Mouse (Mus musculus) neural tube, embryonic 10.5 days (tissue): Measurements from ENCODE around the gene Hpca.

ENCODE experiments used
- DNase-seq: peaks from one replicate; pipeline ENCODE4 v3.0.0-alpha.2; 2017; ENCODE audit warnings: low spot score; ENCODE audit errors: extremely low spot score

Hpca gene

DNA sequence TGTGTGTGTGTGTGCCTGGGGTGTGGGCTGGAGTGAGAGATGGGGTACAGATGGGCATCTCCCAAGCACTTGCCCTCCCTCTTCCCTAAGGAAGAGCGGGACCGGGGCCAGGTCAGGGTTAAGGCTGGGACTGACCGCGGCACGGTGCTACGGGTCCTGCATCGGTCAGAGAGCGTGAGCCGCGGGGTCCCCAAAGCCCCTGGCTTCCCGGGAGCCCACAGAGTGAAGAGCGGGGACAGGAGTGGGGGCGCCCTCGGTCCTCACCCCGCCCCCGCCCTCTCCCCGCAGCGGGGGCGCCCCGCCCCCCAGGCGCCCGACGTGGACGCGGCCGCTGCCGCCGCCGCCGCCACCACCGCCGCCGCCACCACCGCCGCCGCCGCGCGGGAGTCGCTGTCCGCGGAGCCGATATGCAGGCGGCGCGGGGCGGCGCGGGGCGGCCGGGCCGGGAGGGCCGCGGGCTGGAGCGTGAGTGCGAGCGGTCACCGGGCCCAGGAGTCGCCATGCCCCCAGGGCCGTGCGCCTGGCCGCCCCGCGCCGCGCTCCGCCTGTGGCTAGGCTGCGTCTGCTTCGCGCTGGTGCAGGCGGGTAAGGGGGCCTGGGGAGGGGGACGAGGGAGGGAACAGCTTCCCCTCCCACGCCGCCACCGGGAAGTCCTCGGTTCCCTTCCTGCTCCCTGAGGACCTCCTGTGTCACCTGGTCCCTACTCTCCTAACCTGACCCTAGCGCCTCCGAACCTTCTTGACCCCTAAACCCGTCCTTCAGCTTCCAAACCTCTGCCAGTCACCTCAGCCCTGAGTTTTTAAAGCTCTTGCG is 14.9 kb upstream of the Hpca start, which contains the start of gene Fndc5:
Fndc5 (plus strand) TSS at position 421 of the 813 bp plus-strand sequence.
- peak; percentile 53 for DNase-seq

GRCm38 (mm10) chr4:129136189-129136578 is 14.3 kb upstream of the Hpca start:
- DNase-seq, result no peak

- DNase-seq, result no peak
Observed at GRCm38 (mm10) chr4:129135637-129136036, 13.8 kb upstream of the Hpca start.

DNA sequence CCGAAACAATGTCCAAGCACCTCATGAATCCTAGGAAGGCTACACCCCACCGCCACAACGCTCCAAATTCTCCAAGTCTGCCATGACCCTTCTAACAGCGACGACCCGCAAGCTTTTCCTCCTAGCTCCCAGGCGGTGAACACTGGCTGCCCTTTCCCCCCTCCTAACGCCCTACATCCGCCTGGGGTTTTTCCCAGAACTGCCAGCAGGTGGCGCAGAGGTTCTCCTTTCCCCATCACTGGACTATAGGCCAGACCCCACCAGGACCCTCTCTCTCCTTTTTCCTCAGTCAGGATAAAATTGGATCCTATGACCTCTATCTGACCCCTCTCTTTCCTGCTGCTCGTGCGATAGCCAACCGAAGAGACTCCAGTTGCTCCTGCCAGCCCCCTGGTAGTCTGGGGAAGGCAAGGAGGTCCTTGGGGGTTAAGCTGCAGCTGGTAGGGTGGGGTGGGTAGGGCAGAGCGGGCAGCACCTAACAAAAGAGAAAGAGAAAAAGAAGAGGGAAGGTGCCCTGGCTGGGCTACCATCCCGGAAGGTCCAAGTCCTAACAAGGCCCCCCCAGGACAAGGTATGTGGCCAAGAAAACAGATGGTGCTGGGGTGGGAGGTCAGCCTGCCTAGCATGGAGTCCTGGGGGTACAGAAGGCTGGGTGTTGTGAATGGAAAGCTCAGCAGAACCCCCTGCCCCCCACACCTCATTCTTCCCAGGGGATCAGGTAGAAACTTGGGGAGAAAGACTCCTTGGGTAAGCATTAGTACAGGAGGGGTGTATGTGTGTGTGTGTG is 13.2 kb upstream of the Hpca start:
- DNase-seq, result peak; percentile 91

DNA sequence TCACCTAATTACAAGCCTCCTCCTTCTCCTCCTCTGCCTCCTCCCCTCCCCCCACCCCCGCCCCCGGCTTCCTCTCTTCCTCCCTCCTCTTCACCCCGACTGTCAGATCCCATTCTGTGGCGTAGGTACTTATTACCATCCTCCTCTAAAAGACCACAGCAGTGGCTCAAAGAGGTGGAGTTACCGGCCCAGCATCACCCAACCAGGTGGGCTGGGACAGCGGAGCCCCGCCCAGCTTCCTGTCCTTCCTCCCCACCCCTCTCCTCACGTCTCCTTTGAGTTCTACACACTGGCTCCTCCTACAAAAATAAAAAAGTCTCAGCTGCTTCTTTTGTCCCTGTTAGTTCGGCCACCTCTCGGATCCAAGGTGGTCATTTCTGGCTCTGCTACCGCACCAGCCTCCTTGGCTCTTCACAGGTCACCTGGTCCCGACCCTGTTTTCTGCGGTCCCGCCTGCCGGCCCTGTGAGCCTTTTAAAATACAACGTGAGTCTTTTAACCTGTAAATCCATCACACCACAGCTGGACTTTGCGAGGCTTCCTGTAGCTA is 9.0 kb upstream of the Hpca start:
- peak; percentile 34 for DNase-seq

DNA sequence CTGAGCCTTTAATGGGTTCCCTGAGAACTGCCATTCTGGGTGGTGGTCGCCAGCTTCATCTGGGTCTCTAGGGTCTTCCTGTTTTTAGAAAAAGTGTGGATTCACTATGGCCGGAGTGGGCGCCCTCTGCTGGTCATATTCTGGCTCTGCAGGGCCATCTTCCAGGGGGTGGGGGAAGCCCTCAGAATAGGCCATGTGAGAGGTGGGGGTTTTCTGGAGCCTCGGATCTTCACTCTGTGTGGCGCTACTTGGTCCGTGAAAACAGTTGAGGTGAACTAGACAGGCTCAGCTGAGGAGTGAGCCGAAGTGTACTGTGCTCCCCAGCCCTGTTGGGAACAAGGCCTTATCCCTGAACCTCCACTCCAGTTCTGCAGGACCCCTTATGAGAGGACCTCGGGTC is 8.3 kb upstream of the Hpca start:
- peak; percentile 81 for DNase-seq

- DNase-seq, result no peak
Observed at GRCm38 (mm10) chr4:129129387-129129786, 7.6 kb upstream of the Hpca start.

- DNase-seq, result no peak
Observed at GRCm38 (mm10) chr4:129128582-129129338, 6.9 kb upstream of the Hpca start.

GRCm38 (mm10) chr4:129125736-129126451 is 4.1 kb upstream of the Hpca start:
- DNase-seq, result no peak

DNA sequence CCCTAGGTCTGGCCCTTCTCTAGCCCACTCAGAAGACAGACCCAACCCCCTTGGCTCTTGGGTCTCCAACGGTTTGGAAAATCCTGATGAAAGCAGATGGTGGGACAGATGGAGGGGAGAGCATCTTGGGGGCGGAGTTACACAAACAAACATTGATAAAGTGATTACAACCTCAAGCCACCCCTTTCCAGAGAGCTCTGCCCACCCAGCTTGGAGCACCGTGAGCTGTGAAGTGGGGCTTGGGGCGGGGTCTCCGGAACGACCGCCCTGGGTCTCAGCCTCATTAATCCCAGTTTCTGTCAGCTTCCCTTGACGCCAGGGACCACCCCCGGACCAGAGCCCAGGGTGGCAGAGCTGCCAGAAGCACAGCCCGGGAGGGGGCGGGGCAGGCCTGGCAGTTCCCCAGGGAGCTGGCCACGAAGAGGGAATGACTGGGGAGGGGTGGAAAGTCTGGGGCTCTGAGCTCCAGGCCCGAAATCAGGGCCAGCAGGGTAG is 2.9 kb upstream of the Hpca start:
- DNase-seq, result peak; percentile 37

DNA sequence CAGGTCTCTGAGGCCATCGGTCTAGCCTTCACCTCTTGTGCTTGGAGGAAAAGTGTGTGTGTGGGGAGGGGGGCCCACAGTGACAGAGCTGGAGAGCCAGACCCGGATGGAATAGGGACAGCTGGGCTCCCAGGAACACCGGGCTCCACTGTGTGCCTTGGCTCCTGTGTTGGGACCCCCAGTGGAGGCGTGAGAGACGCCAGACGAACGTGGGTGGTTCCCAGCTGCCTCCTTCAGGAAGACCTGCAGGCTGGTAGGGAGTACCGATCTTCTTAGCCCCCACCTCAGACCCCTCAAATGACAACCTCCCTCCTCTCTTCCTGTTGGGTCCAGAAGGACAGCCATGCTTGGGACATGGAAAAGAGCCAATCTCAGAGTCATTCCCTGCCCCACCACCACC is 883 bp upstream of the Hpca start:
- DNase-seq, result no peak

GRCm38 (mm10) chr4:129122107-129122506 is 271 bp upstream of the Hpca start:
- no peak for DNase-seq

DNA sequence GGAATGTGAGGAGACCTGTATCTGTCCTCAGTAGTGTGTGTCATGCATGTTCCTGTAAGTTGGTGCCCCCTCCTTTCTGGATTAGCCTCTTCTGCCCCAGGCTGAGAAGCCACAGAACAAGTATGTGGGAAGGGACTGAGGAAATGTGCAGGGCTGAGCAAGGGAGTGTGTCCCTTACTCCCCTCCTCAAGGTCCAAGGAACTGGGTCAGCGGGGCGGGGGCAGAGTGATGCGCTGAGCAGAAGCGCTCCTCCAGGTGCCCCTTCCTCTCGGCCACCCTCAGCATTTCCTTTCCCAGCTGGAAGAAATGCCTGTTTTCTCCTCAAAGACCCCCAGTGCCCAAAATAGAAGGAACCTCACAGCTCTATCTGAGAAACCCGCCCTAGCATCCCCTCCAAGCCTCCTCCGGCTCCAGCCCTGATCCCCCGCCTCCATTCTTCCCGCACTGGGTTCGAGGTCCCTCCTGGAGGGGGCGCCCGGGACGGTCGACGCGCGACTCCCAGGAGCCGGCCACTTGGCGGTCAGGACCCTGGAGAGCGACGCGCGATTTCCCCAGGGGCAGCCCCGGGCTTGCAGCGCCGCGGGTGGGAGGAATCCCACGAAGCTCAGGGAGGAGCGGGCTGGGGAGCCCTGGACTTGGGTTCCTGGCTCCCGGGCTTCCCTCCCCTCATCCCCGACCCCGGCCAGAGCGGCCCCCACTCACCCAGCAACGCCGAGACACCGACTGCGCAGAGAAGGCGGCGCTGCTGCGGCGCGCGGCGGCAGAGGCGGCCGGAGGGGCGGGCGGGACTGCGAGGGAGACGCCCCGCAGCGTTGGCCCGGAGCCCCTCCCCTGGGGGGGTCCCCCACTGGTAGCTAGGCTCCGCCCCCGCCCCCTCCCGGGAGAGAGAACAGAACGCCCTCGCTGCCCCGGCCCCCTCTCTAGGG is 1.1 kb downstream of the Hpca start:
- DNase-seq, result peak; percentile 82

GRCm38 (mm10) chr4:129119708-129120107 is 2.1 kb downstream of the Hpca start:
- DNase-seq, result no peak

DNA sequence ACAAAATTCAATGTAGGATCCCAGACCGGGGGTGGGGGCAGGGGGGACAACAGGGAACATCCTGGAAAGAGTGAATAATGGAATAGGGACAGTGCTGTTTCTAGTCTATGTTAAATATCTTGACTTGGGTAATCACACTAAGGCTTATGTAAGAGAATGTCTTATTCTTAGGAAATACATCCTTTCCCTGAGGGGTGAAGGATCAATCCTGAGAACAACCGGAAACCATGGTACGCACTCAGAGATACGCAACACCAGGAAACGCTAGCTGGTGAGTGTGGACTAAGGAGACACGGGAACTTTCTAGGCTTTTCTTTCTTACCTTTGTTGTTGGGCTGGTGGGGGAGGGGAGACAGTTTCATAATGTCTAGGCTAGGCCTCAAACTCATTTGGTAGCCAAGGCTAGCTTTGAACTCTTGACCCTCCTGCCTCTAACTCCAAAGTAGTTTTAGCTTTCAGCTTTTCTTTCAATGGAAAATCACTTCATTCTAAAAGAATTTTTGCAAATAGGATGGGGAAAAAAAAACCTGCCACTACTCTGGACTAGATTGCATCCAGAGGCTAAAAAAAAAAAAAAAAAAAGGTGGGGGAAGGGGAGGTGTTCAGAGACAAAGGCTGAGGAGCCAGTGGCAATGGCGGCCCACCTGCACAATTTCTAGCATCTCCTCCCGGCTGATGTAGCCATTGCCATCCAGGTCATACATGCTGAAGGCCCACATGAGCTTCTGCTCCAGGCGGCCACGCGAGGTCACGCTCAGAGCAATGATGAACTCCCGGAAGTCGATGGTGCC is 3.9 kb downstream of the Hpca start:
- no peak for DNase-seq

DNA sequence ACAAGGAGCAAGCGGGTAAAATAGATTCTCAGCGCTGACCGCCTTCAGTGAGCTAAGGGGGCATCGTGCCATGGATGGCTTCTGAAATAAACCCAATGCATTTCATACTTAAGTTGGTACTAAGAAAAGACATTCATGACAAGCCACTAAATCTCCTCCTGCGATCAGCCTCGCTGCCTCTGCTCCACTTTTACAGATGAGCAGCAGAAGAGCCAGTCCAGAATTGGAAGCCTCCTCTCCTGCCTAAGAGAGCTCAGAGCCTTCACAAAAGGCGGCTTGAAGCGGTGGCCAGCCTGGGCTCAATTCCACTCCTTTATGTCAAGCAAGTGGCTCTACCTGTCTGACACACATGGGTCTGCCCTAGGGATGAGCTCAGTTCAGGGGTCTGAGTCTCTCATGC is 5.1 kb downstream of the Hpca start:
- DNase-seq, result no peak

DNA sequence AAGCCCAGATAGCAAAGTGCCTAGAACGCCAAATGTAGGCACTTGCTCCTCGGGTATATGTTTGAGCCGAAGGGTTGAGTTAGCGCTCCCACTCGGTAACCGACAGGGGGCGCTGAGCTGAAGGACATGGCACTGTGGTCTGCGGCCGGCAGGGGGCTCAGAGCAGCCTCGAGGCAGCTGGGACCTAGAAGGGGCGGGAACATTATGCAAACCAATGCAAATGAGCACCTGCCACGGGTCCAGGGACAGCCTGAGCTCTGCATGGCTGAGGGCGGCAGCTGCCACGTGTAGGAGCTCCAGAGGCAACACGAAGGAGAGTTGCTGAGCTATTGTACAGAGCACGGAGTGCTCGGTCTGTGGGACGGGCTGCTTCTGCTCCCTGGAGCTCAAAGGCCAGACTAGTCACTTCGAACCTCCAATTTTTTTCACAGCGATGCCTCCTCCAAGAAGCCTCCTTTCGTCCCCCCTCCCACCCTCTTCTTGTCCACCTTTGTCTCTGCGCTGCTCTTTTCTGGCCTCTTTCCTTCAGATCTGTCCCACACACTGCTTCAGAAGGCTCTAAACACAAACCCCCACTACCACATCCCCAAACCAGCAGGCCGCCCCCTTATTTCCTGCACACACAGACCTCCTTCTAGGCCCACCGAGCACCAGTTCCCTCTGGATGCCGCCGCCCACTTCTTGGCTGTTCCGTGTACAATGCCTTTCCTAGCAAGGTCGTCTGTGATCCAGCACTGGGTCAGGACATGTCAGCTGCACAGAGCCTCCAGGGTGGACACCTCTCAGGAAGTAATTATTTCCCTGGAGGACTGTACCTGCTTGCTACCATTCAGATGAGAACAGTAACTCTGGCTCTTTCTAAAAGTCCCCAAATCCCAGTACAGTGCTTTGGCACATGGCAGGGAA is 8.5 kb downstream of the Hpca start:
- peak; percentile 87 for DNase-seq

DNA sequence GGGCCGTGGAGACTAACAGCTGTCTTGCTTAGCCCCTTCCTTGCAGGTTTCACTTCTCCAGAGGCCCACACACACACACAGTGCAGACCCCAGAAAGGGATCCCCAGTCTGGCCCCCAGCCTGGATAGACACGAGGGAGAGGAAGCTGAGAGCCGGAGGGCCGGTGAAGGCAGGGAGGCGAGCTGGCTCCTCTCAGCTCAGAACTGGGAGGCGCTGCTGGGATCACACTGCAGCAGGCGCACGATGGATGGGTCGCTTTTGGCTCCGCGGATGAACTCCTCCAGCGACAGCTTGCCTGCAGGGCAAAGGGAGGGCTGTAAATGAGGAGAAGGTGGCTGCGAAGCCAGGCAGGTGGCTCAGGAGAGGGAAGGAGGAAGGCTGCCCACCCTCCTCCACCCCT is 9.6 kb downstream of the Hpca start:
- no peak for DNase-seq
